Mouse (Mus musculus): Measurements from ENCODE around the gene Adamtsl5. TPM values are rescaled to one million over a fixed set of nuclear protein-coding genes. Genes with fewer than 3 reads are reported as not detected.

Gene Adamtsl5
- total and polyA plus RNA-seq, 2 experiments from 2014 or later = 0.62 to 0.77 TPM

DNA sequence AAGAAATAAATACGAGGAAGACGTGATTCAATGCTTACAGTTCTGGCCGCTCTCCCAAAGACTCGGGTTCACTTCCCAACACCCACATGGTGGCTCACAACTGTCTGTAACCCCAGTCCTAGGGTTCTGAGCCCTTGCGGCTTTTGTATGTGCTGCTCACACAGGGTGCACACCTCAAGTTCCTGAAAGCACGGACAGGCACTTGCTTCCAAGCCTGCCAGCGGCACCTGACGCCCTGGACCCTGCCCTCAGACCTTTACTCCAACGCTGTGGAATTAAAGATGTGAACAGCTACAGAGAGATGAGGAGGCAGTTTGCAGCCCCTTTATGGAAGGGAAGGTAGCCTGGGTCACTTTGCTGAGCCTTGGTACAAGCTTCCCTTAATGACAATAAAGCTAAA lies 42.5 kb upstream of the Adamtsl5 start:
- H3K27ac ChIP-seq (ENCODE audit: low read depth, low read length) = no peak overlapping the region
- no peak for TF ChIP-seq CTCF (IDR thresholded peaks at IDR 0.05)
- H3K27me3 ChIP-seq (ENCODE audit: insufficient read depth, low read length) = no peaks in the 10 kb centered on the region
- DNase-seq (ENCODE audit: low spot score) = no peak
- H3K4me1 ChIP-seq (ENCODE audit: insufficient read depth, low read length) = peaks cover 6% of the 10 kb centered on the region
- 89% methylated on average over 9 of the region's 9 CpGs for WGBS
- no peak overlapping the region for H3K4me2 ChIP-seq (ENCODE audit: low read depth, low read length, poor library complexity, severe bottlenecking)
- H3K36me3 ChIP-seq (ENCODE audit: insufficient read depth, low read length) = peaks cover 44% of the 10 kb centered on the region
- 0 out of 2 replicates have a peak overlapping the region, but pooled peaks have one; percentile 5 for H3K9ac ChIP-seq (replicated peaks; ENCODE audit: low read length, poor library complexity, severe bottlenecking)
- no peak for ATAC-seq (ENCODE audit: low FRiP score)
- H3K9me3 ChIP-seq (ENCODE audit: low read length) = no peaks in the 10 kb centered on the region
- H3K4me3 ChIP-seq (ENCODE audit: low read depth, low read length) = no peak overlapping the region

DNA sequence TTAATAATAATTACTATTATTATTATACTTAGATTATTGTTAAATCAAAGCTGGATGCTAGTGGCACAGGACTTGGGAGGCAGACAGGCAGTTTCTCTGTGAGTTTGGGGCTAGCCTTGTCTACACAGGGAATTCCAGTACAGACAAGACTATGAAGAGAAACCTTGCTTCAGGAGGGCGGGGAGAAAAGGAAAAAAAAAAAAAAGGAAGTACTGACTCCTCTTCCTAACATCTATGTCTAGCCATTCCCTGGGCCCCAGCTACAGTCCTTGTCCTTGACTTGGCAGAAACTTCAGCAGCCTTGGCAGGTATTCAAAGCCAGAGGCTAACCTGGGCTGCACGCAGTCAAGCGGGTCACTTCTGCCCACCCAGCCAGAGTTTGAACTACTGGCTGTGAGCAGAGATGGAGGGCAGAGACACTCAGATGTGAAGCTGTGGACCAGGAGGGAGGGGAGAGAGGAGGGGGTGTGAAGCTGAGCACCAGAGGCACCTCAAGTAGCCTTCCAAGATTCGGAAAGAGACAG lies 41.0 kb upstream of the Adamtsl5 start:
- WGBS = 69% methylated on average over 4 of the region's 4 CpGs
- no peak for TF ChIP-seq CTCF (IDR thresholded peaks at IDR 0.05)
- no peak overlapping the region for H3K27ac ChIP-seq (ENCODE audit: low read depth, low read length)
- H3K9me3 ChIP-seq (ENCODE audit: low read length) = no peaks in the 10 kb centered on the region
- H3K4me3 ChIP-seq (ENCODE audit: low read depth, low read length) = no peak overlapping the region
- H3K4me2 ChIP-seq (ENCODE audit: low read depth, low read length, poor library complexity, severe bottlenecking) = no peak overlapping the region
- peaks cover 6% of the 10 kb centered on the region for H3K4me1 ChIP-seq (ENCODE audit: insufficient read depth, low read length)
- no peak for DNase-seq (ENCODE audit: low spot score)
- H3K27me3 ChIP-seq (ENCODE audit: insufficient read depth, low read length) = no peaks in the 10 kb centered on the region
- ATAC-seq (ENCODE audit: low FRiP score) = no peak
- no peak overlapping the region for H3K9ac ChIP-seq (replicated peaks; ENCODE audit: low read length, poor library complexity, severe bottlenecking)
- H3K36me3 ChIP-seq (ENCODE audit: insufficient read depth, low read length) = peaks cover 31% of the 10 kb centered on the region

DNA sequence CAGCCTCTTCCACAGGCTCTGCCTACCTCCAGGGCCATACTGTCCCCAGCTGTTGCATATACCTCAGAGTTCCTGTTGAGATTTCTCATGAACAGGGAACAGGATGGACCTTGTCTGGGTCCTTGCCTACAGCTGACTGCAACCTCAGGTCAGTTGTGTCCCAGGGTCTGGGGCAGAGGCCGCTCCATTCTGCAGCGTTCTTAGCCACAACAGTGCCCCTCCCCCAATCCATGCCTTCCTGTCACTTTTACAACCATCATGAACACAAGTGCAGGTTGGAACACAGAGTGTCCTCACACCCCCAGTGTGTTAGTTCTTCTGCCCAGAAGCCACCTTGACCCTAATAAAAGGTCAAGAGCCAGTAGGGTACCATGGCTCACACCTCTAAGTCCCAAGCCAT lies 40.5 kb upstream of the Adamtsl5 start:
- no peak for TF ChIP-seq CTCF (IDR thresholded peaks at IDR 0.05)
- no peaks in the 10 kb centered on the region for H3K27me3 ChIP-seq (ENCODE audit: insufficient read depth, low read length)
- H3K4me3 ChIP-seq (ENCODE audit: low read depth, low read length) = no peak overlapping the region
- no peak overlapping the region for H3K9ac ChIP-seq (replicated peaks; ENCODE audit: low read length, poor library complexity, severe bottlenecking)
- no peak overlapping the region for H3K4me2 ChIP-seq (ENCODE audit: low read depth, low read length, poor library complexity, severe bottlenecking)
- WGBS = 22% methylated on average over 2 of the region's 2 CpGs
- H3K9me3 ChIP-seq (ENCODE audit: low read length) = no peaks in the 10 kb centered on the region
- ATAC-seq (ENCODE audit: low FRiP score) (no peak), DNase-seq (ENCODE audit: low spot score) (no peak)
- no peak overlapping the region for H3K27ac ChIP-seq (ENCODE audit: low read depth, low read length)
- peaks cover 8% of the 10 kb centered on the region for H3K4me1 ChIP-seq (ENCODE audit: insufficient read depth, low read length)
- peaks cover 26% of the 10 kb centered on the region for H3K36me3 ChIP-seq (ENCODE audit: insufficient read depth, low read length)

DNA sequence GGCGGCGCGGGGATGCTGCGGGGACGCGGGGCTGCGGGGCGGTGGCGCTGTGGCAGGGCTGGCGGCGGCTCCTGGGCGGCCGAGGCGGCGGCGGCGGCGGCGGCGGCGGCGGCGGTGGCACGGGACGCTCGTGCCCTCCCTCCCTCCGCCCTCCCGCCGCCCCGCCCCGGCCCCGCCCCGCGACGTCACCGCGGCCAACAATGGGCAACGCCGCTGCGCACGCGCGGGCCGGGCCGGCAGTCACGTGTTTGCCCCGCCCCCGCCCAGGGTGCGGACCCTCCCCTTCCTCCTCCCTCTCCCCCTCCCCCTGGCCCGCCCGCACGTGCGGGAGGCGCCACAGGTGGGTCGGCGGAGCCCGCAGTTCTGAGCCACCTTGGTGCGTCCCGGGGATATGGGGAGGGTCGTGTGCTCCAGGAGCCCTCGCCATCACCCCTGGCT lies 39.3 kb upstream of the Adamtsl5 start, which contains the start of gene Mex3d:
TSS of gene Mex3d (minus strand) at position 138 of the 438 bp plus-strand sequence.
- H3K4me1 ChIP-seq (ENCODE audit: insufficient read depth, low read length) = peaks cover 16% of the 10 kb centered on the region
- peak within 1 kb of the TSS; percentile 59 for H3K4me3 ChIP-seq (ENCODE audit: low read depth, low read length)
- H3K9ac ChIP-seq (replicated peaks; ENCODE audit: low read length, poor library complexity, severe bottlenecking) = peak within 1 kb of the TSS; percentile 99
- ATAC-seq (ENCODE audit: low FRiP score) (peak; percentile 61), DNase-seq (ENCODE audit: low spot score) (peak; percentile 89)
- H3K9me3 ChIP-seq (ENCODE audit: low read length) = no peaks in the 10 kb centered on the region
- H3K4me2 ChIP-seq (ENCODE audit: low read depth, low read length, poor library complexity, severe bottlenecking) = peak within 1 kb of the TSS; percentile 94
- peaks cover 15% of the 10 kb centered on the region for H3K36me3 ChIP-seq (ENCODE audit: insufficient read depth, low read length)
- H3K27ac ChIP-seq (ENCODE audit: low read depth, low read length) = peak within 1 kb of the TSS; percentile 96
- no peaks in the 10 kb centered on the region for H3K27me3 ChIP-seq (ENCODE audit: insufficient read depth, low read length)
- no peak for TF ChIP-seq CTCF (IDR thresholded peaks at IDR 0.05)
- WGBS = 3% methylated on average over 8 of the region's 61 CpGs

DNA sequence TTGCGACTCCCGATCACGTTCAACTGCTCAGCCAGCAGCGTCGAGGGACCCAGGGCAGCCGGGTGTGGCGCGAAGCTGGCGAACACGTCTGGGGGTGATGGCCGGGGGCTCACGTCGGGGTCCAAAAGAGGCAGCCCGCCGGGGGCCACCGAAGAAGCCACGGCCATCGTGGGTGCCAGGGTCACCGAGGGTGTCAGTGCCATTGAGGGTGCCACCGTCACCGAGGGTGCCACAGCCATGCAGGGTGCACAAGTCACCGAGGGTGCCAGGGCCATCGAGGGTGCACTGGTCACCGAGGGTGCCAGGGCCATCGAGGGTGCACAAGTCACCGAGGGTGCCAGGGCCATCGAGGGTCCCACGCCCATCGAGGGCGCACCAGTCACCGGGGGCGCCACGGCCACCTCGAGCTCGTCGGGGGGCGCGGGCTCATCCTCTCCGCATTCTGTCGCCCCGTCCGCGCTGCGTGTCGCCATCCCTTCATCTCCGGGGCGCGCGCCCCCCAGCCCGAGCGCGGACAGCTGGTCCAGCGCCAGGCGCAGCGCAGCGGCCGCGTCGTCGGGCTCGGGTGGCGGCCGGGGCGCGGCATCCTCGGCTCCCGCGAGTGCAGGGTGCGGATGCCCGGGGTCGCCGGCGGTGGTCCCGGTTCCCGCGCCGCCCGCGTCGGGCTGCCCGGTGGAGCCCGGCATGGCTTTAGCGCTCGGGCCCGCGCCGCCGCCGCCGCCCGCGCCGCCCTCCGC lies 38.7 kb upstream of the Adamtsl5 start:
- ATAC-seq (ENCODE audit: low FRiP score) = no peak
- no peak for TF ChIP-seq CTCF (IDR thresholded peaks at IDR 0.05)
- H3K9ac ChIP-seq (replicated peaks; ENCODE audit: low read length, poor library complexity, severe bottlenecking) = peak overlapping the region; percentile 99
- H3K4me1 ChIP-seq (ENCODE audit: insufficient read depth, low read length) = peaks cover 16% of the 10 kb centered on the region
- H3K4me3 ChIP-seq (ENCODE audit: low read depth, low read length) = peak overlapping the region; percentile 59
- H3K27me3 ChIP-seq (ENCODE audit: insufficient read depth, low read length) = no peaks in the 10 kb centered on the region
- peak overlapping the region; percentile 94 for H3K4me2 ChIP-seq (ENCODE audit: low read depth, low read length, poor library complexity, severe bottlenecking)
- H3K36me3 ChIP-seq (ENCODE audit: insufficient read depth, low read length) = peaks cover 15% of the 10 kb centered on the region
- WGBS = under 1% methylated on average over 65 of the region's 94 CpGs
- H3K9me3 ChIP-seq (ENCODE audit: low read length) = no peaks in the 10 kb centered on the region
- H3K27ac ChIP-seq (ENCODE audit: low read depth, low read length) = peak overlapping the region; percentile 96
- DNase-seq (ENCODE audit: low spot score) = no peak
